Mouse (Mus musculus): ENCODE results near the gene Arl6ip4.

DNA sequence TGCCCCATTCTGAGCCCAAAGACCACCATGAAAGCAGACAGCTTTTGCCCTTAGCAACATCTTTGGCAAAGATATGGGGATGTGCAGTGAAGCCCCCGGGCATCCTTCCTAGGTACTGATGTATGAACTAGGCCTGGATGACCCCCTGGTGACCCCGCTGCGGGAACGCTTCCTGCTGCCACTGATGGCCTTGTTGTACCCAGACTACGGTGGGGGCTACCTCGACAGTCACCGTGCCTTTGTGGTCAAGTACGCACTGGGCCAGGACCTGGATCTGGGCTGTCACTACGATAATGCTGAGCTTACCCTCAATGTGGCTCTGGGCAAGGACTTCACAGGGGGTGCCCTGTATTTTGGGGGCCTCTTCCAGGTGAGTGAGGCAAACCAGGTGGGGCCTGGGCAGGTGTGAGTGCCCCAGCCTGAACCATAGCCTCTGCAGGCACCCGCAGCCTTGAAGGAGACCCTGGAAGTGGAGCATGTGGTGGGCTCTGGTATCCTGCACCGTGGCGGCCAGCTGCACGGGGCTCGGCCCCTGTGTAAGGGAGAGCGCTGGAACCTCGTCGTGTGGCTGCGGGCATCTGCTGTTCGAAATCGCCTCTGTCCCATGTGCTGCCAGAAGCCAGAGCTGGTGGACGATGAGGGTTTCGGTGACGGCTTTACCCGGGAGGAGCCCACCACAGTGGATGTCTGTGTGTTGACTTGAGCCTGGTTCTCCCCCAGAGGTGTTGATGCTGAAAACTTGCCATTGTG is 1.4 kb upstream of the Arl6ip4 start:
- TF ChIP-seq CTCF (IDR thresholded peaks at IDR 0.05; ENCODE audit: insufficient read depth, low read length) (no peak), POLR2A (IDR thresholded peaks at IDR 0.05; ENCODE audit: borderline replicate concordance, extremely low read depth, low read depth, low read length) (no peak)
